Mouse (Mus musculus) forebrain, embryonic 16.5 days (tissue): ENCODE measurements around the gene Pitpnc1. TPM values are rescaled to one million over a fixed set of nuclear protein-coding genes. Genes with fewer than 3 reads are reported as not detected.

ENCODE experiments used
- ATAC-seq: fragments of 200-750 bp; cut with Nextera tagmentation; 2 replicates; pipeline ENCODE4 v1.8.0; 2017; ENCODE audit warnings: mild to moderate bottlenecking, moderate library complexity
- H3K27ac ChIP-seq: fragments of 300-500 bp; sonication (generic); 2 replicates; pipeline ENCODE4 v1.5.1; 2014; ENCODE audit warnings: low read length, control low read depth
- H3K27me3 ChIP-seq: fragments of 300-500 bp; sonication (generic); replicated peaks from 2 replicates; pipeline ENCODE4 v1.6.1; 2014; ENCODE audit warnings: low read length; ENCODE audit not compliant: control insufficient read depth, insufficient read depth
- H3K36me3 ChIP-seq: fragments of 300-500 bp; sonication (generic); 2 replicates; pipeline ENCODE4 v1.6.1; 2014; ENCODE audit not compliant: control insufficient read depth, insufficient read depth
- H3K4me1 ChIP-seq: fragments of 300-500 bp; sonication (generic); replicated peaks from 2 replicates; pipeline ENCODE4 v1.6.1; 2014; ENCODE audit warnings: low read length; ENCODE audit not compliant: control insufficient read depth, insufficient read depth
- H3K4me2 ChIP-seq: fragments of 300-500 bp; sonication (generic); 2 replicates; pipeline ENCODE4 v1.6.1; 2014; ENCODE audit warnings: mild to moderate bottlenecking, low read length, control low read depth
- H3K4me3 ChIP-seq: fragments of 300-500 bp; sonication (generic); replicated peaks from 2 replicates; pipeline ENCODE4 v1.5.1; 2014; ENCODE audit warnings: mild to moderate bottlenecking, low read length, control low read depth
- H3K9ac ChIP-seq: fragments of 300-500 bp; sonication (generic); replicated peaks from 2 replicates; pipeline ENCODE4 v1.6.1; 2014; ENCODE audit warnings: low read depth, low read length, control low read depth
- H3K9me3 ChIP-seq: fragments of 300-500 bp; sonication (generic); 2 replicates; pipeline ENCODE4 v1.6.1; 2016; ENCODE audit warnings: low read length; ENCODE audit not compliant: control insufficient read depth
- WGBS: fragments of 180-500 bp; shearing (Covaris S2); extraction: QIAGEN DNeasy Blood & Tissue Kit; methylation state at CpG from one replicate; pipeline ENCODE4 v1.1.7; 2014; 5-methylcytosine and 5-hydroxymethylcytosine counted together
- polyA plus RNA-seq: library from polyadenylated mRNA; unstranded; fragments of >200 nt; fragmentation: Nextera tagmentation; extraction: Ambion mirVana; gene quantifications from 2 replicates; pipeline ENCODE4 v1.2.1, GENCODE M21; 2015

The Pitpnc1 gene
- polyA plus RNA-seq, 1 experiment from 2014 or later: 51.6 TPM

GRCm38 (mm10) chr11:107223667-107224214 lies 246.8 kb downstream of the Pitpnc1 start:
- ATAC-seq: no peak
- Histone ChIP-seq H3K27me3 (no peaks in the 10 kb centered on the region), H3K4me3 (no peak overlapping the region), H3K9ac (no peak overlapping the region), H3K9me3 (no peaks in the 10 kb centered on the region), H3K27ac (no peak overlapping the region), H3K36me3 (0 out of 2 replicates have a peak, but pooled peaks cover 2% of the 10 kb centered on the region), H3K4me1 (0 out of 2 replicates have a peak, but pooled peaks cover 3% of the 10 kb centered on the region), H3K4me2 (no peak overlapping the region)
- 60% methylated on average over 8 of the region's 8 CpGs for WGBS

GRCm38 (mm10) chr11:107223169-107223561 lies 247.3 kb downstream of the Pitpnc1 start:
- Histone ChIP-seq H3K36me3 (0 out of 2 replicates have a peak, but pooled peaks cover 2% of the 10 kb centered on the region), H3K27me3 (no peaks in the 10 kb centered on the region), H3K4me1 (0 out of 2 replicates have a peak, but pooled peaks cover 3% of the 10 kb centered on the region), H3K4me3 (no peak overlapping the region), H3K9me3 (no peaks in the 10 kb centered on the region), H3K9ac (no peak overlapping the region), H3K27ac (no peak overlapping the region), H3K4me2 (no peak overlapping the region)
- 85% methylated on average over 1 of the region's 1 CpGs for WGBS
- no peak for ATAC-seq

GRCm38 (mm10) chr11:107222531-107223168 lies 247.8 kb downstream of the Pitpnc1 start:
- H3K27me3 ChIP-seq: no peaks in the 10 kb centered on the region
- H3K4me1 ChIP-seq: 0 out of 2 replicates have a peak, but pooled peaks cover 3% of the 10 kb centered on the region
- H3K9me3 ChIP-seq: no peaks in the 10 kb centered on the region
- H3K36me3 ChIP-seq: 0 out of 2 replicates have a peak, but pooled peaks cover under 1% of the 10 kb centered on the region
- no peak overlapping the region for H3K9ac ChIP-seq
- no peak overlapping the region for H3K4me3 ChIP-seq
- H3K4me2 ChIP-seq: no peak overlapping the region
- no peak overlapping the region for H3K27ac ChIP-seq
- ATAC-seq: no peak
- 50% methylated on average over 12 of the region's 12 CpGs for WGBS

- no peaks in the 10 kb centered on the region for H3K36me3 ChIP-seq
- 90% methylated on average over 9 of the region's 9 CpGs for WGBS
- ATAC-seq: no peak
Measured at GRCm38 (mm10) chr11:107215111-107215510, 255.4 kb downstream of the Pitpnc1 start.

GRCm38 (mm10) chr11:107213745-107214144 lies 256.8 kb downstream of the Pitpnc1 start:
- H3K4me2 ChIP-seq: no peak overlapping the region
- WGBS: 77% methylated on average over 5 of the region's 5 CpGs
- H3K9ac ChIP-seq: no peak overlapping the region
- ATAC-seq: no peak
- H3K4me3 ChIP-seq: no peak overlapping the region
- no peak overlapping the region for H3K27ac ChIP-seq
- H3K9me3 ChIP-seq: no peaks in the 10 kb centered on the region
- no peaks in the 10 kb centered on the region for H3K36me3 ChIP-seq
- no peaks in the 10 kb centered on the region for H3K4me1 ChIP-seq
- no peaks in the 10 kb centered on the region for H3K27me3 ChIP-seq

More at GRCm38 (mm10) chr11:107215111-107215510, 255.4 kb downstream of the Pitpnc1 start:
- H3K4me2 ChIP-seq: no peak overlapping the region
- H3K9ac ChIP-seq: no peak overlapping the region
- no peaks in the 10 kb centered on the region for H3K4me1 ChIP-seq
- H3K27ac ChIP-seq: no peak overlapping the region
- no peaks in the 10 kb centered on the region for H3K27me3 ChIP-seq
- no peaks in the 10 kb centered on the region for H3K9me3 ChIP-seq
- H3K4me3 ChIP-seq: no peak overlapping the region

GRCm38 (mm10) chr11:107209818-107210217 lies 260.7 kb downstream of the Pitpnc1 start:
- Histone ChIP-seq H3K9me3 (no peaks in the 10 kb centered on the region), H3K4me1 (no peaks in the 10 kb centered on the region), H3K27me3 (no peaks in the 10 kb centered on the region), H3K36me3 (no peaks in the 10 kb centered on the region), H3K4me2 (no peak overlapping the region), H3K4me3 (no peak overlapping the region), H3K9ac (no peak overlapping the region), H3K27ac (no peak overlapping the region)
- ATAC-seq: no peak
- WGBS: 74% methylated on average over 13 of the region's 13 CpGs

GRCm38 (mm10) chr11:107201773-107202172 lies 268.7 kb downstream of the Pitpnc1 start:
- H3K27ac ChIP-seq: no peak overlapping the region
- no peak overlapping the region for H3K4me2 ChIP-seq
- H3K4me3 ChIP-seq: no peak overlapping the region
- H3K27me3 ChIP-seq: no peaks in the 10 kb centered on the region
- no peak overlapping the region for H3K9ac ChIP-seq
- no peak for ATAC-seq
- no peaks in the 10 kb centered on the region for H3K36me3 ChIP-seq
- no peaks in the 10 kb centered on the region for H3K4me1 ChIP-seq
- WGBS: 91% methylated on average over 11 of the region's 11 CpGs
- H3K9me3 ChIP-seq: no peaks in the 10 kb centered on the region

GRCm38 (mm10) chr11:107199281-107199680 lies 271.2 kb downstream of the Pitpnc1 start:
- no peaks in the 10 kb centered on the region for H3K36me3 ChIP-seq
- H3K4me2 ChIP-seq: no peak overlapping the region
- no peaks in the 10 kb centered on the region for H3K27me3 ChIP-seq
- no peak overlapping the region for H3K4me3 ChIP-seq
- no peaks in the 10 kb centered on the region for H3K9me3 ChIP-seq
- no peaks in the 10 kb centered on the region for H3K4me1 ChIP-seq
- no peak for ATAC-seq
- no peak overlapping the region for H3K27ac ChIP-seq
- no peak overlapping the region for H3K9ac ChIP-seq
- 84% methylated on average over 5 of the region's 5 CpGs for WGBS

- H3K27me3 ChIP-seq: no peaks in the 10 kb centered on the region
- no peak for ATAC-seq
- H3K27ac ChIP-seq: no peak overlapping the region
- H3K4me2 ChIP-seq: no peak overlapping the region
- H3K4me1 ChIP-seq: 0 out of 2 replicates have a peak, but pooled peaks cover 3% of the 10 kb centered on the region
- WGBS: 74% methylated on average over 2 of the region's 2 CpGs
- H3K4me3 ChIP-seq: no peak overlapping the region
- H3K9ac ChIP-seq: no peak overlapping the region
- H3K9me3 ChIP-seq: no peaks in the 10 kb centered on the region
- H3K36me3 ChIP-seq: no peaks in the 10 kb centered on the region
Measured at GRCm38 (mm10) chr11:107195334-107195733, 275.2 kb downstream of the Pitpnc1 start.
